11 mouse cellular contexts compared by ENCODE assay signal in genomic region chr10:115618288-115618856, GRCm38 (mm10). TPM values are rescaled to one million over a fixed set of nuclear protein-coding genes. Genes with fewer than 3 reads are reported as not detected.
DNase-seq lines count a peak whose midpoint lies in the region; ATAC-seq and TF ChIP-seq lines count a peak whose summit lies in the region.
"Had no signal": no experiment of that assay in that cellular context is flagged by ENCODE, and none has a peak within 500 bp of the region (broad histone marks: within the 10 kb centered on the region; RNA-seq: fewer than 3 reads in every experiment).

No protein-coding gene starts in this region.

- no peaks in the 10 kb centered on the region for H3K36me3 ChIP-seq in heart, embryonic 14.5 days (ENCODE audit: control insufficient read depth, insufficient read depth, low read length)
- H3K36me3 ChIP-seq in hindbrain, embryonic 16.5 days (ENCODE audit: control insufficient read depth, insufficient read depth, low read length): no peaks in the 10 kb centered on the region
- H3K36me3 ChIP-seq in midbrain, postnatal 0 days (ENCODE audit: insufficient read depth, low read length): no peaks in the 10 kb centered on the region

- DNase-seq in heart, postnatal 14 days: no peak
- DNase-seq in embryo, embryonic 10.5 days (ENCODE audit: low spot score): peak; percentile 60
- peak; percentile 30 for DNase-seq in midbrain, postnatal 0 days (ENCODE audit: low spot score)
- DNase-seq in adrenal gland, adult 8-10 months: no peak
- no peak for DNase-seq in frontal cortex, postnatal 10 days (ENCODE audit: low spot score in 2 of 2)
- no peak for DNase-seq in left cerebral cortex, postnatal 36 days (ENCODE audit: low spot score in 2 of 2)
- DNase-seq: cerebellum, postnatal 36 days; kidney, postnatal 25 days had no signal

- H3K4me1 ChIP-seq in heart, embryonic 14.5 days (ENCODE audit: control insufficient read depth in 2 of 2, insufficient read depth in 2 of 2, low read length in 2 of 2): no peaks in the 10 kb centered on the region
- no peaks in the 10 kb centered on the region; the same call in 1 of the 2 replicates for H3K4me1 ChIP-seq in hindbrain, embryonic 16.5 days (ENCODE audit: control insufficient read depth, insufficient read depth, low read depth, low read length)
- H3K4me1 ChIP-seq in midbrain, postnatal 0 days (ENCODE audit: insufficient read depth, low read length): no peaks in the 10 kb centered on the region

- no peak for TF ChIP-seq CTCF in midbrain, postnatal 0 days (IDR thresholded peaks at IDR 0.05)

- intact Hi-C loops in heart, postnatal 14 days (cut with DNase I): no loop called here
- intact Hi-C loops in left cerebral cortex, postnatal 36 days (cut with DNase I): loop anchor here (5.0 to 10.0 kb wide), 3 partner anchors 184 to 294 kb away; no protein-coding TSS in a partner anchor

- H3K27me3 ChIP-seq in heart, embryonic 14.5 days (ENCODE audit: control insufficient read depth, insufficient read depth, low read length): no peaks in the 10 kb centered on the region
- no peaks in the 10 kb centered on the region for H3K27me3 ChIP-seq in hindbrain, embryonic 16.5 days (replicated peaks; ENCODE audit: control insufficient read depth, insufficient read depth, low read length)
- no peaks in the 10 kb centered on the region for H3K27me3 ChIP-seq in midbrain, postnatal 0 days (ENCODE audit: insufficient read depth, low read length)

- H3K4me2 ChIP-seq in heart, embryonic 14.5 days (ENCODE audit: low read length): peak overlapping the region; percentile 48
- peak overlapping the region; percentile 62 for H3K4me2 ChIP-seq in hindbrain, embryonic 16.5 days (ENCODE audit: low read length)
- H3K4me2 ChIP-seq in midbrain, postnatal 0 days (ENCODE audit: low read depth, low read length, poor library complexity, severe bottlenecking): peak overlapping the region; percentile 51

- no peak overlapping the region for H3K9ac ChIP-seq in heart, embryonic 14.5 days (ENCODE audit: low read length)
- peak overlapping the region; percentile 27; the same call in 1 of the 2 replicates for H3K9ac ChIP-seq in hindbrain, embryonic 16.5 days (ENCODE audit: low read depth, low read length)
- 0 out of 2 replicates have a peak overlapping the region, but pooled peaks have one; percentile 24 for H3K9ac ChIP-seq in midbrain, postnatal 0 days (replicated peaks; ENCODE audit: low read length, poor library complexity, severe bottlenecking)

- no peak for ATAC-seq in heart, embryonic 14.5 days (ENCODE audit: insufficient number of reproducible peaks, insufficient read depth, low FRiP score, low read depth)
- ATAC-seq in hindbrain, embryonic 16.5 days: peak; percentile 73; the same call in 1 of the 2 replicates
- ATAC-seq in midbrain, postnatal 0 days (ENCODE audit: low FRiP score): no peak

- WGBS in heart, embryonic 14.5 days: 21% methylated on average over 15 of the region's 15 CpGs
- 22% methylated on average over 15 of the region's 15 CpGs for WGBS in hindbrain, embryonic 16.5 days
- 14% methylated on average over 15 of the region's 15 CpGs for WGBS in midbrain, postnatal 0 days

- H3K9me3 ChIP-seq in heart, embryonic 14.5 days (ENCODE audit: control insufficient read depth, low read length): no peaks in the 10 kb centered on the region
- H3K9me3 ChIP-seq in hindbrain, embryonic 16.5 days (ENCODE audit: control insufficient read depth, low read length): no peaks in the 10 kb centered on the region
- H3K9me3 ChIP-seq in midbrain, postnatal 0 days (ENCODE audit: low read length): no peaks in the 10 kb centered on the region

- peak overlapping the region; percentile 4 to 19; a peak in 2 of 4 replicates for H3K4me3 ChIP-seq in heart, embryonic 14.5 days (ENCODE audit: control insufficient read depth in 1 of 2, insufficient read depth in 1 of 2, low read depth in 1 of 2, low read length in 2 of 2)
- peak overlapping the region; percentile 37 for H3K4me3 ChIP-seq in hindbrain, embryonic 16.5 days (ENCODE audit: low read length)
- peak overlapping the region; percentile 25 for H3K4me3 ChIP-seq in midbrain, postnatal 0 days (ENCODE audit: low read depth, low read length)

- no peak overlapping the region for H3K27ac ChIP-seq in heart, embryonic 14.5 days (replicated peaks in 1 of 2; ENCODE audit: control insufficient read depth in 1 of 2, insufficient read depth in 1 of 2, low read depth in 2 of 2, low read length in 2 of 2)
- H3K27ac ChIP-seq in hindbrain, embryonic 16.5 days (ENCODE audit: low read depth, low read length): no peak overlapping the region
- H3K27ac ChIP-seq in midbrain, postnatal 0 days (ENCODE audit: low read depth, low read length): no peak overlapping the region

RNA-seq across cellular contexts. Expression of gene Lgr5, which starts 30.8 kb away (rescaled TPM):
- polyA plus RNA-seq in heart, embryonic 14.5 days (2014; fragmentation: Nextera tagmentation; extraction: Ambion mirVana): 0.19 and 0.32 TPM in 2 replicates
- total RNA-seq in heart, postnatal 14 days (2021): under 1 TPM; 0.17 to 0.20 TPM
- polyA plus RNA-seq in hindbrain, embryonic 16.5 days (2015; fragmentation: Nextera tagmentation; extraction: Ambion mirVana): 2.7 and 2.8 TPM in 2 replicates
- 3.0 and 6.0 TPM in 2 replicates for total RNA-seq in midbrain, postnatal 0 days (2014; rRNA removed)
- 1.5 and 1.8 TPM in 2 replicates for polyA plus RNA-seq in midbrain, postnatal 0 days (2015; fragmentation: Nextera tagmentation; extraction: Ambion mirVana)
- total RNA-seq in adrenal gland, adult 8-10 months (2022): 10 to 100 TPM; 28.0 to 59.5 (median 39.6) TPM
- 1 to 10 TPM; 3.6 to 6.6 TPM for total RNA-seq in left cerebral cortex, postnatal 36 days (2021)

RNA-seq across cellular contexts. Expression of gene A930009A15Rik, which starts 48.6 kb away (rescaled TPM):
- not detected in 2 replicates for polyA plus RNA-seq in heart, embryonic 14.5 days (2014; fragmentation: Nextera tagmentation; extraction: Ambion mirVana)
- not detected for total RNA-seq in heart, postnatal 14 days (2021)
- 1.00 and 1.6 TPM in 2 replicates for polyA plus RNA-seq in hindbrain, embryonic 16.5 days (2015; fragmentation: Nextera tagmentation; extraction: Ambion mirVana)
- 0.85 TPM in 1 of 2 replicates, not detected in the other for total RNA-seq in midbrain, postnatal 0 days (2014; rRNA removed)
- 1.5 and 2.1 TPM in 2 replicates for polyA plus RNA-seq in midbrain, postnatal 0 days (2015; fragmentation: Nextera tagmentation; extraction: Ambion mirVana)
- total RNA-seq in adrenal gland, adult 8-10 months (2022): not detected
- under 1 TPM; 0.32 to 0.41 TPM for total RNA-seq in left cerebral cortex, postnatal 36 days (2021)
- total RNA-seq: neutrophil, adult 5-6 weeks had no signal

Comparison
In these comparisons a context has a peak if more than half of its experiments do, and no peak if none do; other contexts are left out.
1. DNase-seq: peak in embryo, embryonic 10.5 days (single experiment) and midbrain, postnatal 0 days (single experiment); none in heart, postnatal 14 days (0 of 2), adrenal gland, adult 8-10 months (single experiment), frontal cortex, postnatal 10 days (0 of 2) and left cerebral cortex, postnatal 36 days (0 of 2).
2. Peak in every context shown above with its lines, with median percentiles within 50 percentile points of each other: H3K4me2 ChIP-seq and H3K4me3 ChIP-seq.